Mouse (Mus musculus): Measurements from ENCODE around the gene Trip10. TPM values are rescaled to one million over a fixed set of nuclear protein-coding genes. Genes with fewer than 3 reads are reported as not detected.

The Trip10 gene
- polyA plus RNA-seq, 1 experiment, result 15.4 TPM

DNA sequence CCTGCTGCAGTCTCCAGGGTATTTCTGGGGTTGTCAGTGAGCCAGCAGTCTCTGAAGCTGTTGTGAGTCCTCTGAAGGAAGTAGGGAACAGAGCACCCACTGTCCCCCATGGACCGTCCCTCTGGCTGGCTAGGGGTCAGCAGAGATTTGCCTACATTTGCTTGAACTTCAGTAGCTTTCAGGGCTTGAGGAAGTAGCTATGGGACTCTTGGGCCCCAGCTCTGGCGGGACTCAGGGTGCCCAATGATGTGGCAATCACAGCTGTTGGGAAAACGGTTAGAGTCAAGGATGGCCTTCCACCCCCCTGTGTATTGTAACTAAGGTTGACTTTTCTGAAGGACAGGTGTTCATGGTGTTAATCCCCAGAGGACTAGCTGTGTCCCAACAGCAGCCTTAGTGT is 31.2 kb downstream of the Trip10 start:
- Histone ChIP-seq H3K4me1 (ENCODE audit: control insufficient read depth, insufficient read depth, low read length) (peaks cover 27% of the 10 kb centered on the region), H3K27ac (ENCODE audit: control insufficient read depth, insufficient read depth, low read depth, low read length, poor library complexity) (peak overlapping the region; percentile 98)
- 5% methylated on average over 3 of the region's 3 CpGs for WGBS

DNA sequence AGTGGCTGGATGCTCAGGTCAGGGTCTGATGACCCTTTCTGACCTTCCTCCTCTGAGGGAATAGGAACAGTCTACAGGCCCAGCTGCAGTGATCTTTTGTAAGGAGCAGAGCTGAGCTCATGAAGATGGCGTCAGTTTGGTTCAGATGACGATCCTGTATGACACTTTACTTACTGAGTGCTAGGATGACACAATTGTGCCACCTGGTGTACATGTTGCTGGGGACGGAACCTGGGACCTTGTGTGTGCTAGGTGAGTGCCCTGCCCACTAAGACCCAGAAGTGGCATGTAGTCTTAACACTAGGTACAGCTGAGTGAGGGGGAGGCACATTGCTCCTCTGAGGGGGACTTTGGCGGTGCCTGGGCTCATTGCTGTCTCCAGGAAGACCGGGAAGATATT is 34.7 kb downstream of the Trip10 start:
- Histone ChIP-seq H3K4me1 (ENCODE audit: control insufficient read depth, insufficient read depth, low read length) (peaks cover 22% of the 10 kb centered on the region), H3K27ac (ENCODE audit: control insufficient read depth, insufficient read depth, low read depth, low read length, poor library complexity) (no peak overlapping the region), H3K4me3 (replicated peaks; ENCODE audit: control insufficient read depth, low read depth, low read length) (no peak overlapping the region)
- 75% methylated on average over 5 of the region's 5 CpGs for WGBS
- no peak for TF ChIP-seq CTCF (IDR thresholded peaks at IDR 0.05; ENCODE audit: control insufficient read depth, insufficient read depth, low read length)
- TF ChIP-seq POLR2A (IDR thresholded peaks at IDR 0.05; ENCODE audit: borderline replicate concordance, control insufficient read depth, low read depth, low read length), result no peak

More for the DNA sequence above, 31.2 kb downstream of the Trip10 start:
- TF ChIP-seq POLR2A (IDR thresholded peaks at IDR 0.05; ENCODE audit: borderline replicate concordance, control insufficient read depth, low read depth, low read length) (no peak), CTCF (IDR thresholded peaks at IDR 0.05; ENCODE audit: control insufficient read depth, insufficient read depth, low read length) (no peak)
- peak overlapping the region; percentile 97 for H3K4me3 ChIP-seq (replicated peaks; ENCODE audit: control insufficient read depth, low read depth, low read length)

DNA sequence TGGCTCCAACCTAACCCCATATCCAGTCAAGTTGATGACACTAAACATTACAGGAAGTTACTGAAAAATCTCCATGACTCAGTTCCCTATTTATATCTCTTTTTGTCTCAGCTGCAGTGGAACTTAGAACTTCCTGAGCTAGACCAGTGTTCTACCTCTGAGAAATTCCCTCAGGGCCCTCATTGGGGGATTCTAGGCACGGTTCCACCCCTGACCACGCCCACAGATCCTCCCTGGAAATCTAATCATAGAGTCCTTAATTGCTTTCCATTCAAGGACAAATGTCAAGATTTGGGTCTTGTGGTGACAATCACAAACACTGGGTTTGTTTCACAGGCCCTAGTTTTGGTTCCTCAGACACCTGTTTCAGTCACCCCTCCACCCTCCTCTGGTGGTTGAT is 35.8 kb downstream of the Trip10 start:
- no peak overlapping the region for H3K4me3 ChIP-seq (replicated peaks; ENCODE audit: control insufficient read depth, low read depth, low read length)
- TF ChIP-seq POLR2A (IDR thresholded peaks at IDR 0.05; ENCODE audit: borderline replicate concordance, control insufficient read depth, low read depth, low read length) (no peak), CTCF (IDR thresholded peaks at IDR 0.05; ENCODE audit: control insufficient read depth, insufficient read depth, low read length) (no peak)
- H3K27ac ChIP-seq (ENCODE audit: control insufficient read depth, insufficient read depth, low read depth, low read length, poor library complexity), result peak overlapping the region; percentile 57
- 23% methylated on average over 2 of the region's 2 CpGs for WGBS
- peaks cover 25% of the 10 kb centered on the region for H3K4me1 ChIP-seq (ENCODE audit: control insufficient read depth, insufficient read depth, low read length)

DNA sequence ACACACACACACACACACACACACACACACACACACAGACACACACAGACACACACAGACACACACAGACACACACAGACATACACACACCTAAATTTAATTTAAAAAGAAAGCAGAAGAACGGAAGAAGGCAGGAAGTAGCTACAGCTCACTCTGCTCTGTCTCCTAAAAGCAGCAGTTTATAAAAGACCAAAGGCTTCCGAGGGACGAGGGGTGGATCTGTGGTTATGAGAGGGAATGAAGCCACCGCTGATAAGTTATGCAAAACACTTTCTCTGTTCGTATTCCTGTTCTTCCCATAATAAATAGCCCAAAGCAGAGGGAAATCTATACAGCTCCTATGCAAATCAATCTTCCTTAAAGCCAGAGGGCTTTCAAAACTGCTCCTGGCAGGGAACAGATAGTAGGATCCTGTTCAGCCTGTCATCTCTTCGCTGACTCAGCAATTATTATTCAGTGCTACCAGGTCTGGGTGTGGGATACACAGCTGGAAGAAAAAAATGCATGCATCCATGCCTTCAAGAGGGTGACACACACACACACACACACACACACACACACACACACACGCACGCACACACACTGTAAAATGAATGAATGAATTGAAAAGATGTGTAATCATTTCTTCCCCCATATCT is 37.6 kb downstream of the Trip10 start:
- WGBS, result 27% methylated on average over 8 of the region's 8 CpGs
- Histone ChIP-seq H3K27ac (ENCODE audit: control insufficient read depth, insufficient read depth, low read depth, low read length, poor library complexity) (no peak overlapping the region), H3K4me3 (replicated peaks; ENCODE audit: control insufficient read depth, low read depth, low read length) (no peak overlapping the region), H3K4me1 (ENCODE audit: control insufficient read depth, insufficient read depth, low read length) (peaks cover 27% of the 10 kb centered on the region)
- no peak for TF ChIP-seq CTCF (IDR thresholded peaks at IDR 0.05; ENCODE audit: control insufficient read depth, insufficient read depth, low read length)
- TF ChIP-seq POLR2A (IDR thresholded peaks at IDR 0.05; ENCODE audit: borderline replicate concordance, control insufficient read depth, low read depth, low read length), result no peak

DNA sequence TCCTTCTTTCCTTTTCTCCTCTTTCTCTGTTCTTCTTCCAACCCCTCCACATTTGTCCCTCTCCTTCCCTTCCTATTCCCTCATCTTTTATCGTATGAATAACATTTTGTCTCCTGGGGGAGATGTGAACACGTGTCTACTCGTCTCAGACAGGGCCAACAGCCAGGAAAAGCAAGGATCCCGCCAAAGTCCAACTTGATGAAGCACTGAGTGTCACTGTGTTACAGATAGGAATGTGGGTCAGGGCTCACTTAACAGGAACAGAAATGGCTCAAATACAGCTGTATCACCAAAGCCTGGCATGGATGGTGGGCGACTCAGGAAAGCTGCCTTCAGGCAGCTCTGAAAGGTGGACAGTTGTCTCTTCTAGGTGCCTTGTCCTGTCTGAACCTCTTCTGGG is 40.0 kb downstream of the Trip10 start:
- no peak overlapping the region for H3K4me3 ChIP-seq (replicated peaks; ENCODE audit: control insufficient read depth, low read depth, low read length)
- no peak for TF ChIP-seq CTCF (IDR thresholded peaks at IDR 0.05; ENCODE audit: control insufficient read depth, insufficient read depth, low read length)
- no peak for TF ChIP-seq POLR2A (IDR thresholded peaks at IDR 0.05; ENCODE audit: borderline replicate concordance, control insufficient read depth, low read depth, low read length)
- no peak overlapping the region for H3K27ac ChIP-seq (ENCODE audit: control insufficient read depth, insufficient read depth, low read depth, low read length, poor library complexity)
- peaks cover 14% of the 10 kb centered on the region for H3K4me1 ChIP-seq (ENCODE audit: control insufficient read depth, insufficient read depth, low read length)
- WGBS, result 82% methylated on average over 5 of the region's 5 CpGs

DNA sequence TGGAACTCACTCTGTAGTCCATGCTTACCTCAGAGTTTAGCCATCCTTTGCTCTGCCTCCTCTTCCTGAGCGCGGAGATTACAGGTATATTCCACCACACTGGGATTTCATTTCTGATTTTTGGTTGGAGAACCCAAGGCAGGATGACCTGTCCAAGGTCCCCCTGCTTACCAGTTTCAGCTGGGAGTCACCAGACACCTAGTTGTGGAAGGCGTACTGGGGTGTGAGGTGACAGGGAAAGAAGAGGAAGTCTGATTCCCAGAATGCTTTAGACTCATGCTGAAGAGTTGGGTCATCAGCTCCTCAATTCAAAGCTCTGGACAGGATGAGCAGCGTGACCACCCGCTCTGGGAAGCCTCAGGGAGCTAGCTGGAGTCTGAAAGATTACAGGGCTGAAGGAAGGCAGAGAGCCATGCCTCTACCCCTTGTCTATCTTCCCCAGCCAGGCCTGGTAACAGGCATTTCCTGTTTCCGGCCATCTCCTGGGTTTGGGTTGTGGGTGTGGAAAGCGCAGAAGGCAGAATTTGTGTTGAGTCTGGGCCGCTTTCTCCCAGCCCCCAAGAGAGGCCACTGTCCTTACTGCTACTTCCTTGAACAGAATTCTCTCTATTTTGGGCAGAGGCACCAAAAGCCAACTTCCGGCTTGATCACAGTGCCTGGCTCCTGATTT is 40.9 kb downstream of the Trip10 start:
- TF ChIP-seq CTCF (IDR thresholded peaks at IDR 0.05; ENCODE audit: control insufficient read depth, insufficient read depth, low read length) (no peak), POLR2A (IDR thresholded peaks at IDR 0.05; ENCODE audit: borderline replicate concordance, control insufficient read depth, low read depth, low read length) (no peak)
- Histone ChIP-seq H3K27ac (ENCODE audit: control insufficient read depth, insufficient read depth, low read depth, low read length, poor library complexity) (peak overlapping the region; percentile 17), H3K4me3 (replicated peaks; ENCODE audit: control insufficient read depth, low read depth, low read length) (no peak overlapping the region), H3K4me1 (ENCODE audit: control insufficient read depth, insufficient read depth, low read length) (peaks cover 10% of the 10 kb centered on the region)
- 11% methylated on average over 9 of the region's 9 CpGs for WGBS

DNA sequence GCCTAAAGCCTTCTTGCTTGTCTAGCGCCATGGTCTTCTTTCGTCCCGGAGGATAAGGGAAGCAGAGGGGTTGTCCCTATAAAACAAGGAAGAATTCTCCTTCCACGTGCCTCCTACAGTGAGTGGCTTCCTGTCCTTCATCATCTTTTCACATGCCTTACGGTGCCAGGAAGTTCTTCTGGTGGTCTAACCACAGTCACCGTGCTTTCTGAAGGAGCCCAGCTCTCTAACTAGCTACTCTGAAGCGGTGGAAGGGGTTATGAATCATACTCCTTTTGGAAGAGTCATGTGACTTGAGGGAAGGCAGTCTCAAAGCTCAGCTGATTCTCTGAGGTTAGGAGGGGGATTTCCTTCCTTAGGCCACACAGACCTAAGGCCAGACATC is 41.4 kb downstream of the Trip10 start:
- H3K27ac ChIP-seq (ENCODE audit: control insufficient read depth, insufficient read depth, low read depth, low read length, poor library complexity), result peak overlapping the region; percentile 17
- H3K4me3 ChIP-seq (replicated peaks; ENCODE audit: control insufficient read depth, low read depth, low read length), result no peak overlapping the region
- no peak for TF ChIP-seq CTCF (IDR thresholded peaks at IDR 0.05; ENCODE audit: control insufficient read depth, insufficient read depth, low read length)
- TF ChIP-seq POLR2A (IDR thresholded peaks at IDR 0.05; ENCODE audit: borderline replicate concordance, control insufficient read depth, low read depth, low read length), result no peak
- H3K4me1 ChIP-seq (ENCODE audit: control insufficient read depth, insufficient read depth, low read length), result peaks cover 7% of the 10 kb centered on the region
- whole genome bisulfite sequencing, result 3% methylated on average over 7 of the region's 7 CpGs

DNA sequence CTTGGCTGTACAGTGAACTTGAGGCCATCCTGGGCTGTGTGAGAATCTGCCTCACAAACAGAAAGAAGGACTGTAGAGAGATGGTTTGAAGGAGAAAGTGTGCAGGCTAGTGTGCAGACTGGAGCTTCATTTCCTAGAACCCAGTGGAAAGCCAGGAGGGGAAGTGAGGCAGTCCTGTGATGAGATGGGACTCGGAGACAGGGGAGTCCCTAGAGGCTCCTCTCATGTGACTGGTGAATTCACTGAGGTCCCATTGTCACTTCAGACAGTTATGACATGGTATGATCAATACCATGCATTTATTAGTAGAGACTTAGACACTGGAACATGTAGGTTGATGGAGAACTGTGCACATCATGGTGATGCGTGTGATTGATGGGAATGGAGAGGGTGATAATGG is 43.0 kb downstream of the Trip10 start:
- 66% methylated on average over 2 of the region's 2 CpGs for WGBS
- Histone ChIP-seq H3K4me3 (replicated peaks; ENCODE audit: control insufficient read depth, low read depth, low read length) (no peak overlapping the region), H3K4me1 (ENCODE audit: control insufficient read depth, insufficient read depth, low read length) (peaks cover 7% of the 10 kb centered on the region; the same call in 1 of the 2 replicates), H3K27ac (ENCODE audit: control insufficient read depth, insufficient read depth, low read depth, low read length, poor library complexity) (no peak overlapping the region)
- TF ChIP-seq CTCF (IDR thresholded peaks at IDR 0.05; ENCODE audit: control insufficient read depth, insufficient read depth, low read length) (no peak), POLR2A (IDR thresholded peaks at IDR 0.05; ENCODE audit: borderline replicate concordance, control insufficient read depth, low read depth, low read length) (no peak)
